Mouse (Mus musculus): ENCODE measurements around the gene Trdmt1. TPM values are rescaled to one million over a fixed set of nuclear protein-coding genes. Genes with fewer than 3 reads are reported as not detected.
A peak's percentile ranks its signal among the peaks of the same experiment; 100 is the strongest.

Trdmt1 gene
- polyA plus RNA-seq, 1 experiment = 0.82 TPM

DNA sequence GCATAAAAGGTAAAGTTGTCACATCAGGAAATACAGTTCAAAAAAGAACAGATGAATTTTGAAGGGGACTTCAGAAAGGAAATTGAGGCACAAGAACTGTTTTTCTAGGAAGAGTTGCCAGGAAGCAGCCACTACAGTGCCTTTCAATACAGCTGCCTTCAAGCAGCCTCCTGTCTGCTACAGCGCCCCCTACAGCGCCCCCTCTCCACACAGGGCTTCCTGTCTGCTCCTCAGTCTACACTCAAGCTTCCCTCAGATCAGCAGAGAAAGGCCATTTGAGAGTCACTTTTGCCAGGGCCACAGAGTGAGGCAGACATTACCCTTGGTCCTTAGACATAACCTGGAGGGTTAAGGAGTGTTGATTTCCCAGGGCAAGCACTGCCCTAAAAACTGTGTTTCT is 6.7 kb downstream of the Trdmt1 start:
- no peaks in the 10 kb centered on the region for H3K9me3 ChIP-seq
- H3K27me3 ChIP-seq (replicated peaks) = no peaks in the 10 kb centered on the region
- no peaks in the 10 kb centered on the region for H3K36me3 ChIP-seq (replicated peaks; ENCODE audit: low read length)
- peaks cover 80% of the 10 kb centered on the region for H3K4me1 ChIP-seq
- no peak for TF ChIP-seq FLI1 (IDR thresholded peaks at IDR 0.05; ENCODE audit: low read length)
- H3K4me3 ChIP-seq (replicated peaks) = peak overlapping the region; percentile 15

- Histone ChIP-seq H3K9me3 (no peaks in the 10 kb centered on the region), H3K4me3 (replicated peaks) (no peak overlapping the region), H3K27me3 (replicated peaks) (no peaks in the 10 kb centered on the region), H3K36me3 (replicated peaks; ENCODE audit: low read length) (no peaks in the 10 kb centered on the region), H3K4me1 (peaks cover 76% of the 10 kb centered on the region)
- TF ChIP-seq GATA1 (IDR thresholded peaks at IDR 0.05; ENCODE audit: borderline replicate concordance, low read length) (no peak), FLI1 (IDR thresholded peaks at IDR 0.05; ENCODE audit: low read length) (no peak)
Observed at GRCm38 (mm10) chr2:13536747-13537146, 7.7 kb downstream of the Trdmt1 start.

GRCm38 (mm10) chr2:13530639-13531038 is 13.8 kb downstream of the Trdmt1 start:
- no peak overlapping the region for H3K4me3 ChIP-seq (replicated peaks)
- no peaks in the 10 kb centered on the region for H3K27me3 ChIP-seq (replicated peaks)
- H3K4me1 ChIP-seq = peaks cover 33% of the 10 kb centered on the region
- H3K9me3 ChIP-seq = no peaks in the 10 kb centered on the region
- H3K36me3 ChIP-seq (replicated peaks; ENCODE audit: low read length) = no peaks in the 10 kb centered on the region
- no peak for TF ChIP-seq FLI1 (IDR thresholded peaks at IDR 0.05; ENCODE audit: low read length)
- TF ChIP-seq GATA1 (IDR thresholded peaks at IDR 0.05; ENCODE audit: borderline replicate concordance, low read length) = no peak

- H3K36me3 ChIP-seq (replicated peaks; ENCODE audit: low read length) = no peaks in the 10 kb centered on the region
- TF ChIP-seq FLI1 (IDR thresholded peaks at IDR 0.05; ENCODE audit: low read length) (no peak), GATA1 (IDR thresholded peaks at IDR 0.05; ENCODE audit: borderline replicate concordance, low read length) (no peak)
- H3K4me1 ChIP-seq = peaks cover 22% of the 10 kb centered on the region
- no peaks in the 10 kb centered on the region for H3K27me3 ChIP-seq (replicated peaks)
- no peaks in the 10 kb centered on the region for H3K9me3 ChIP-seq
- H3K4me3 ChIP-seq (replicated peaks) = no peak overlapping the region
Observed at GRCm38 (mm10) chr2:13529253-13529933, 15.1 kb downstream of the Trdmt1 start.

DNA sequence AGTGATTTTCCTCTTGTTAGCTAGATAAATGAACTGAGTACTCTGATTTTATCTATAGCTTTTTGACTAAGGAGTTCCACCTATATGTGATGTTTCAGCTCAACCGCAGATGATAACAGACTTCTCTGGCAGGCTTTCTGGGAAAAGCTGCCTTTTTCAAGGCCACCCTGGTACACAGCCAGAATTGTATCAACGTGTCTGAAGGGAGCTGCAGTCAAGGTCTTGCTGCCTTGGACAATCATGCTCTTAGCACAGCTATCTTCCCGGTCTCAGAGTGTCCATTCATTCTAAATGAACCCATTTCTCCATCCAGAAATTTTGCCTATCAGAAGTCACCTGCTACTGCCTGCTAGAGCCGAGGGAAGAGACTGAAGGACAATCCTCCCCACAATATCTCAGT is 16.9 kb downstream of the Trdmt1 start:
- Histone ChIP-seq H3K4me3 (replicated peaks) (no peak overlapping the region), H3K27me3 (replicated peaks) (no peaks in the 10 kb centered on the region), H3K4me1 (peaks cover 28% of the 10 kb centered on the region), H3K9me3 (no peaks in the 10 kb centered on the region), H3K36me3 (replicated peaks; ENCODE audit: low read length) (no peaks in the 10 kb centered on the region)
- no peak for TF ChIP-seq FLI1 (IDR thresholded peaks at IDR 0.05; ENCODE audit: low read length)
- TF ChIP-seq GATA1 (IDR thresholded peaks at IDR 0.05; ENCODE audit: borderline replicate concordance, low read length) = no peak

DNA sequence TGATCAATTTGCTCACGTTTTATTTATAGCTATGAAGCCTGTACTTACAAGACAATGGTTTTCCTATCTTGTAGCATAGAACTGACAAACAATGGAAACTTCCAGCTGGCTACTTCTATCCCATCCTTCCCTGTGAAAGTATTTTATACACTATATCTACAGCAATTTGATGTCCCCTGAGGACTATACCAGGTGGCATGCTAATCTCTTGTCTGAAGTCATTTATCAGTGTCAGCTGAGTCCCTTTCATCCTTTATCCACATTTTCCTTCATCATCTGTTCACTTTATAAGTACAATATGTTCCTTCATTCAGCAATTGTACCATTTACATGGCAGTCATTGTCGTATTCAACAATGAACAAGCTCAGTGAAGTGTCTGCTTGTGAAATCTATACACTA is 17.3 kb downstream of the Trdmt1 start:
- no peaks in the 10 kb centered on the region for H3K27me3 ChIP-seq (replicated peaks)
- peaks cover 26% of the 10 kb centered on the region for H3K4me1 ChIP-seq
- no peak for TF ChIP-seq GATA1 (IDR thresholded peaks at IDR 0.05; ENCODE audit: borderline replicate concordance, low read length)
- no peak for TF ChIP-seq FLI1 (IDR thresholded peaks at IDR 0.05; ENCODE audit: low read length)
- H3K36me3 ChIP-seq (replicated peaks; ENCODE audit: low read length) = no peaks in the 10 kb centered on the region
- H3K9me3 ChIP-seq = no peaks in the 10 kb centered on the region
- no peak overlapping the region for H3K4me3 ChIP-seq (replicated peaks)

DNA sequence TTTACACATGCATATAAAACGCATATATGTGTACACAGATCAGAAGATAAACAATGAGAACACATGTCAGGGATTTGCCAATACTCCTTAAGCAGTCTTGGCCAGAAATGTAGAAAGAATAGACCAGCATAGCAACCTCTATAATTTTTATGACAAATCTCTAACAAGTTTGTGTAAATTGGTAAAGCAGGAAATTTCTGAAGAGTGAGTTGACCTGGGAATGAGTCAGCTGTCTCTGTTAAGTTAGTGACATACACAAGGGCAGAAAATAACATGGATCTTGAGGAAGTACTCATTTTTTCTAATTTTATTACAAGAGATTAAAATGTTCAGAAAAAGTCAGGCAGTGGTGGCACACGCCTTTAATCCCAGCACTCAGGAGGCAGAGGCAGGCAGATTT is 18.3 kb downstream of the Trdmt1 start:
- H3K9me3 ChIP-seq = no peaks in the 10 kb centered on the region
- H3K27me3 ChIP-seq (replicated peaks) = no peaks in the 10 kb centered on the region
- no peaks in the 10 kb centered on the region for H3K36me3 ChIP-seq (replicated peaks; ENCODE audit: low read length)
- no peak overlapping the region for H3K4me3 ChIP-seq (replicated peaks)
- H3K4me1 ChIP-seq = peaks cover 25% of the 10 kb centered on the region
- no peak for TF ChIP-seq FLI1 (IDR thresholded peaks at IDR 0.05; ENCODE audit: low read length)

GRCm38 (mm10) chr2:13523540-13524456 is 20.7 kb downstream of the Trdmt1 start:
- H3K4me3 ChIP-seq (replicated peaks) = no peak overlapping the region
- no peak for TF ChIP-seq GATA1 (IDR thresholded peaks at IDR 0.05; ENCODE audit: borderline replicate concordance, low read length)
- TF ChIP-seq FLI1 (IDR thresholded peaks at IDR 0.05; ENCODE audit: low read length) = no peak
- peaks cover 7% of the 10 kb centered on the region for H3K36me3 ChIP-seq (replicated peaks; ENCODE audit: low read length)

DNA sequence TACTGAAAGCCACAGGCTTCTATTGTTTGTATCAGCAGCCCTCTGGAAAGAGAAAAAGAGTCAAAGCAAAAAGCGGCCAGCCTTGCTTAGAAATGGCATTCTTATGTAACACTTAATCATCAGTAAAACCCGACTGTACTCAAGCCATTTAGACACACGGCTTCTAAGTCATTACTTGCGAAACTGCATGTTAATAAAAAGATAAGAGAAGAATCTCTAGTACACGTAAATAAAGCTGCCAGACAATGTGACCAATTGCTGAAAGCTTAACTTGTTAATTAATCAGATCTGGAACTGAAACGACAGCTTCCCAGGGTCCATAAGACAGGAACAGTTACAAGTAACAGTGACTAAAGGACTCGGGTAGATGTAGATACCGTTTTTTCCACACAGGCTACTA is 22.4 kb downstream of the Trdmt1 start:
- H3K36me3 ChIP-seq (replicated peaks; ENCODE audit: low read length) = peaks cover 9% of the 10 kb centered on the region
- TF ChIP-seq FLI1 (IDR thresholded peaks at IDR 0.05; ENCODE audit: low read length) (no peak), GATA1 (IDR thresholded peaks at IDR 0.05; ENCODE audit: borderline replicate concordance, low read length) (no peak)
- H3K9me3 ChIP-seq = no peaks in the 10 kb centered on the region
- H3K4me3 ChIP-seq (replicated peaks) = no peak overlapping the region
- peaks cover 14% of the 10 kb centered on the region for H3K4me1 ChIP-seq
- H3K27me3 ChIP-seq (replicated peaks) = no peaks in the 10 kb centered on the region

More at GRCm38 (mm10) chr2:13523540-13524456, 20.7 kb downstream of the Trdmt1 start:
- Histone ChIP-seq H3K27me3 (replicated peaks) (no peaks in the 10 kb centered on the region), H3K4me1 (peaks cover 20% of the 10 kb centered on the region), H3K9me3 (no peaks in the 10 kb centered on the region)

- Histone ChIP-seq H3K9me3 (no peaks in the 10 kb centered on the region), H3K4me1 (no peaks in the 10 kb centered on the region), H3K4me3 (replicated peaks) (no peak overlapping the region), H3K36me3 (replicated peaks; ENCODE audit: low read length) (peaks cover 21% of the 10 kb centered on the region), H3K27me3 (replicated peaks) (no peaks in the 10 kb centered on the region)
- TF ChIP-seq GATA1 (IDR thresholded peaks at IDR 0.05; ENCODE audit: borderline replicate concordance, low read length) = no peak
- no peak for TF ChIP-seq FLI1 (IDR thresholded peaks at IDR 0.05; ENCODE audit: low read length)
Observed at GRCm38 (mm10) chr2:13514949-13515348, 29.5 kb downstream of the Trdmt1 start.
